Mouse (Mus musculus): Measurements from ENCODE around the gene Whrn. TPM values are rescaled to one million over a fixed set of nuclear protein-coding genes. Genes with fewer than 3 reads are reported as not detected.
A peak's percentile ranks its signal among the peaks of the same experiment; 100 is the strongest.

The Whrn gene
- polyA plus RNA-seq, 1 experiment from 2014 or later = 4.1 TPM

DNA sequence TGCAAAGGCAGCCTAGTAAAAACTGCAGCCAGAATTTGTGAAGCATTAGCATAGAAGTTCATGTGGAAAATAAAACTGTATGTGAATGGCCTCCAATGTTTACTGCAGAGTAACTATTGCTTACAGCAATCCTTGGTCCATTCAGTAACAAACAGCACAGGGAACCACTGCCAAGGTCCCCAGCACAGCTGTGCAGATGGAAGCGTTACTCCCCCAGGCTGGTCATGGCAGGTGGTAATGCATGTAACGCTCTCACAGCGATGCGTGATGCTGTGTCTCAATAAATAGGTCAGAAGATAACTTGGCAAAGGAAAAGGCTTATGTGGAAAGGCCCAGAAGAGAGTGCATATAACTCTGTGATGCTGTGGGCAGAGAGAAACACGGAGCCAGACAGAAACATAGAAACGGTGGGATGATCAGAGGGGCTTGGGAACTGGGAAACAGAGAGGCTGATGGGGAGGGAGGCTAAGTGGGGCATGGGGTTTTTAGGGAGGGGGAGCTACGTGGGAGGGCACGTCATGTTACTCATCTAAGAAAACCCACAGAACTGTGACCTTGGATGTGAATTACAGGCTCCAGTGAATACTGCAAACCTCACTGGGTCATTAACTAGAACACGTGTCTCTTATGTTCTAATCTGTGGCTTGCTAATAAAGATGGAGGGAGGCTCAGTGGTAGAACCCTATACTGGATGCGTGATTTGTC lies 51.3 kb downstream of the Whrn start:
- Histone ChIP-seq H3K4me2 (ENCODE audit: low read length) (no peak overlapping the region), H3K9ac (ENCODE audit: low read length) (no peak overlapping the region), H3K27me3 (replicated peaks; ENCODE audit: control insufficient read depth, insufficient read depth, low read length) (no peaks in the 10 kb centered on the region), H3K9me3 (replicated peaks; ENCODE audit: control insufficient read depth, low read length) (0 out of 2 replicates have a peak, but pooled peaks cover 3% of the 10 kb centered on the region), H3K4me3 (ENCODE audit: low read depth, low read length) (no peak overlapping the region), H3K36me3 (ENCODE audit: control insufficient read depth, insufficient read depth, low read length) (no peaks in the 10 kb centered on the region), H3K27ac (ENCODE audit: low read depth, low read length) (no peak overlapping the region), H3K4me1 (ENCODE audit: control insufficient read depth, insufficient read depth, low read length) (no peaks in the 10 kb centered on the region)
- WGBS = 78% methylated on average over 10 of the region's 10 CpGs
- DNase-seq (ENCODE audit: low spot score) (no peak), ATAC-seq (peak; percentile 61; the same call in 1 of the 2 replicates)

DNA sequence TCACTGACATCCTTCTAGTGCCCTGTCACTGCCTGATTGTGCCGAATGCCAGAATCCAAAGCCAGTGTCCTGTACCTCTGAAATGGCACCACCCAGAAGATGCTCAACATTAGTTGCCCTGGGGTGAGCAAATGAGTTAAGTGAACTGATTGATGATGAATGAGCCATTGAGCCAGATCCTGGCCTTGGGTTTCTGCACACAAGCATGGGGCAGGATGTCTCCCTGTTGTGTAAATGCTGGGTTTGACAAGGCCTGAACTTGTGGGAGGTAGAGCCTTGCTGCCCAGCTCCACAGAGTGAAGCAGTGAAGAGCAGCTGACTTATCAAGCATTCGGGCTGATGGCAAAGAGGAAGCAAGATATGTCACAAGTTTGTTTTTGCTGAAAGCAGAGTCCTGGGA lies 52.7 kb downstream of the Whrn start:
- no peak for ATAC-seq
- no peaks in the 10 kb centered on the region for H3K36me3 ChIP-seq (ENCODE audit: control insufficient read depth, insufficient read depth, low read length)
- no peak overlapping the region for H3K27ac ChIP-seq (ENCODE audit: low read depth, low read length)
- H3K27me3 ChIP-seq (replicated peaks; ENCODE audit: control insufficient read depth, insufficient read depth, low read length) = no peaks in the 10 kb centered on the region
- 98% methylated on average over 2 of the region's 2 CpGs for WGBS
- H3K4me1 ChIP-seq (ENCODE audit: control insufficient read depth, insufficient read depth, low read length) = no peaks in the 10 kb centered on the region
- H3K4me3 ChIP-seq (ENCODE audit: low read depth, low read length) = no peak overlapping the region
- DNase-seq (ENCODE audit: low spot score) = no peak
- no peak overlapping the region for H3K4me2 ChIP-seq (ENCODE audit: low read length)
- 0 out of 2 replicates have a peak, but pooled peaks cover 3% of the 10 kb centered on the region for H3K9me3 ChIP-seq (replicated peaks; ENCODE audit: control insufficient read depth, low read length)
- H3K9ac ChIP-seq (ENCODE audit: low read length) = no peak overlapping the region

DNA sequence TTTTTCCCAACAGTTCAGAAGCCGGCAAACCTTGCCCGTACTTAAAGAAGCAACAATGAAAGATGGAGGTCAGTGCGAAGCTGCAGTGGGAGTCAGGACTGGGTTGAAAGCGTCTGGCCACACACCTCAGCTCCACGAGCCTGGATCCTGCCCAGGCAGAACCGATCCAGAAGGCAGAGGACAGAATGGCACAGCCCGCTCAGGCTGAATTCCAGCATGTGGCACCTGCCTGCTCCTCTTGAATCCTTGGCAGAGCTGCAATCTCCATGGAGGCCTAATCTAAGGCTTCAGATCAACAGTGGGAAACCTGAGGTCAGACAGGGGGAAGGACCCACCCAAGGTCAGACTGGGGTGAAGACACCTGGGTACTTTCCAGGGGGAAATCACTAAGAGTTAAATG lies 54.2 kb downstream of the Whrn start:
- DNase-seq (ENCODE audit: low spot score) (no peak), ATAC-seq (no peak)
- Histone ChIP-seq H3K4me1 (ENCODE audit: control insufficient read depth, insufficient read depth, low read length) (0 out of 2 replicates have a peak, but pooled peaks cover 4% of the 10 kb centered on the region), H3K4me2 (ENCODE audit: low read length) (no peak overlapping the region), H3K4me3 (ENCODE audit: low read depth, low read length) (no peak overlapping the region), H3K27me3 (replicated peaks; ENCODE audit: control insufficient read depth, insufficient read depth, low read length) (no peaks in the 10 kb centered on the region), H3K9me3 (replicated peaks; ENCODE audit: control insufficient read depth, low read length) (0 out of 2 replicates have a peak, but pooled peaks cover 3% of the 10 kb centered on the region), H3K36me3 (ENCODE audit: control insufficient read depth, insufficient read depth, low read length) (no peaks in the 10 kb centered on the region), H3K27ac (ENCODE audit: low read depth, low read length) (no peak overlapping the region), H3K9ac (ENCODE audit: low read length) (no peak overlapping the region)
- WGBS = 89% methylated on average over 7 of the region's 7 CpGs

GRCm38 (mm10) chr4:63440262-63440661 lies 55.5 kb downstream of the Whrn start:
- H3K27ac ChIP-seq (ENCODE audit: low read depth, low read length) = no peak overlapping the region
- DNase-seq (ENCODE audit: low spot score) (no peak), ATAC-seq (no peak)
- 0 out of 2 replicates have a peak, but pooled peaks cover 4% of the 10 kb centered on the region for H3K4me1 ChIP-seq (ENCODE audit: control insufficient read depth, insufficient read depth, low read length)
- H3K9ac ChIP-seq (ENCODE audit: low read length) = no peak overlapping the region
- WGBS = 75% methylated on average over 7 of the region's 7 CpGs
- no peaks in the 10 kb centered on the region for H3K36me3 ChIP-seq (ENCODE audit: control insufficient read depth, insufficient read depth, low read length)
- no peak overlapping the region for H3K4me3 ChIP-seq (ENCODE audit: low read depth, low read length)
- no peaks in the 10 kb centered on the region for H3K9me3 ChIP-seq (replicated peaks; ENCODE audit: control insufficient read depth, low read length)
- no peak overlapping the region for H3K4me2 ChIP-seq (ENCODE audit: low read length)
- H3K27me3 ChIP-seq (replicated peaks; ENCODE audit: control insufficient read depth, insufficient read depth, low read length) = no peaks in the 10 kb centered on the region

- Histone ChIP-seq H3K27me3 (replicated peaks; ENCODE audit: control insufficient read depth, insufficient read depth, low read length) (no peaks in the 10 kb centered on the region), H3K4me2 (ENCODE audit: low read length) (no peak overlapping the region), H3K9me3 (replicated peaks; ENCODE audit: control insufficient read depth, low read length) (no peaks in the 10 kb centered on the region), H3K4me3 (ENCODE audit: low read depth, low read length) (no peak overlapping the region), H3K9ac (ENCODE audit: low read length) (no peak overlapping the region), H3K4me1 (ENCODE audit: control insufficient read depth, insufficient read depth, low read length) (0 out of 2 replicates have a peak, but pooled peaks cover 4% of the 10 kb centered on the region), H3K27ac (ENCODE audit: low read depth, low read length) (peak overlapping the region; percentile 23; the same call in 1 of the 2 replicates), H3K36me3 (ENCODE audit: control insufficient read depth, insufficient read depth, low read length) (no peaks in the 10 kb centered on the region)
- 92% methylated on average over 5 of the region's 5 CpGs for WGBS
- ATAC-seq (no peak), DNase-seq (ENCODE audit: low spot score) (no peak)
Observed at GRCm38 (mm10) chr4:63437968-63438367, 57.8 kb downstream of the Whrn start.

GRCm38 (mm10) chr4:63437119-63437815 lies 58.5 kb downstream of the Whrn start:
- ATAC-seq (peak; percentile 22; the same call in 1 of the 2 replicates), DNase-seq (ENCODE audit: low spot score) (peak; percentile 44)
- H3K4me3 ChIP-seq (ENCODE audit: low read depth, low read length) = no peak overlapping the region
- H3K27me3 ChIP-seq (replicated peaks; ENCODE audit: control insufficient read depth, insufficient read depth, low read length) = no peaks in the 10 kb centered on the region
- WGBS = 78% methylated on average over 16 of the region's 16 CpGs
- H3K9ac ChIP-seq (ENCODE audit: low read length) = no peak overlapping the region
- no peaks in the 10 kb centered on the region for H3K36me3 ChIP-seq (ENCODE audit: control insufficient read depth, insufficient read depth, low read length)
- peak overlapping the region; percentile 23; the same call in 1 of the 2 replicates for H3K27ac ChIP-seq (ENCODE audit: low read depth, low read length)
- no peak overlapping the region for H3K4me2 ChIP-seq (ENCODE audit: low read length)
- 0 out of 2 replicates have a peak, but pooled peaks cover 4% of the 10 kb centered on the region for H3K4me1 ChIP-seq (ENCODE audit: control insufficient read depth, insufficient read depth, low read length)
- no peaks in the 10 kb centered on the region for H3K9me3 ChIP-seq (replicated peaks; ENCODE audit: control insufficient read depth, low read length)

GRCm38 (mm10) chr4:63435402-63435801 lies 60.4 kb downstream of the Whrn start:
- Histone ChIP-seq H3K36me3 (ENCODE audit: control insufficient read depth, insufficient read depth, low read length) (no peaks in the 10 kb centered on the region), H3K4me2 (ENCODE audit: low read length) (no peak overlapping the region), H3K4me1 (ENCODE audit: control insufficient read depth, insufficient read depth, low read length) (0 out of 2 replicates have a peak, but pooled peaks cover 4% of the 10 kb centered on the region), H3K4me3 (ENCODE audit: low read depth, low read length) (no peak overlapping the region), H3K9me3 (replicated peaks; ENCODE audit: control insufficient read depth, low read length) (no peaks in the 10 kb centered on the region), H3K9ac (ENCODE audit: low read length) (no peak overlapping the region), H3K27me3 (replicated peaks; ENCODE audit: control insufficient read depth, insufficient read depth, low read length) (no peaks in the 10 kb centered on the region), H3K27ac (ENCODE audit: low read depth, low read length) (no peak overlapping the region)
- DNase-seq (ENCODE audit: low spot score) (no peak), ATAC-seq (no peak)
- 87% methylated on average over 9 of the region's 9 CpGs for WGBS

DNA sequence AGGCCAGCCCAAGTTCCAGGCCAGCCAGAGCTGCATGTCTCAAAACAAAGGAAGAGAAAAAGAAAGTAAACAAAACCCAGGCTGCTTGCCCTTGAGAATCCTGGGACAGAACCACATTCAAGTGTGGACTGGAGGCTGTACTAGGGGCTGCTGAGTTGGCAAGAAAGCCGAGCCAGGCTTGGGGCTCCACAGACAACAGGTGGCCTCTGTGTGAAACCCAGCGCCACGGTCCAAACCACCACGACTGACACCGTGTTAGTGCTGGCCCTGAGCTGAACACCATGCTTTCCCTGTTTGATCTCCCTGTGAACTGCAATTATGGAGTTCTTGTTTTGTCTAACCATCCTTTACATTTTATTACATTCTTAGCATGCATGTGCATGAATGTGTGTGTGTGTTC lies 64.7 kb downstream of the Whrn start:
- H3K36me3 ChIP-seq (ENCODE audit: control insufficient read depth, insufficient read depth, low read length) = no peaks in the 10 kb centered on the region
- H3K4me3 ChIP-seq (ENCODE audit: low read depth, low read length) = no peak overlapping the region
- no peaks in the 10 kb centered on the region for H3K27me3 ChIP-seq (replicated peaks; ENCODE audit: control insufficient read depth, insufficient read depth, low read length)
- no peak for ATAC-seq
- H3K9me3 ChIP-seq (replicated peaks; ENCODE audit: control insufficient read depth, low read length) = no peaks in the 10 kb centered on the region
- 87% methylated on average over 5 of the region's 5 CpGs for WGBS
- H3K4me1 ChIP-seq (ENCODE audit: control insufficient read depth, insufficient read depth, low read length) = no peaks in the 10 kb centered on the region
- no peak overlapping the region for H3K4me2 ChIP-seq (ENCODE audit: low read length)
- H3K27ac ChIP-seq (ENCODE audit: low read depth, low read length) = no peak overlapping the region
- DNase-seq (ENCODE audit: low spot score) = no peak
- H3K9ac ChIP-seq (ENCODE audit: low read length) = no peak overlapping the region

DNA sequence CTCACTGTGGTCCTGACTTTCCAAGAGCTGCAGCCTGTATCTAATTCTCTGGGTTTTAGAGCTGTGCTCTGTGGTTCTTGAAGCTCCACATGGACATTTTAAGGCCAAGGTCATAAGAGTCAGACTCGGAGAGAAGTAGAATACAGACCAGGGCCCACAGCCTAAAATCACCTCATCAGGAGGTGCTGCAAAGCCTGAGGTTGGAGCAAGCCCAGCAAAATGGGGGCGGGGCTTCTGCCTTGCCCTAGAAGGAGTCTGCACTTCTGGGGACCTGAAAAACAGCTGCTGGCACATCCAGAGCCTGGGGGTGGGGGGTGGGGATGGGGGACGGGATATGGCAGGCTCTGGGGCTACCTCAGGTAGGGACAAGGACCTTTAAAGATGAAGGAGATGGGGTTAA lies 65.4 kb downstream of the Whrn start:
- no peak for DNase-seq (ENCODE audit: low spot score)
- Histone ChIP-seq H3K27ac (ENCODE audit: low read depth, low read length) (no peak overlapping the region), H3K4me2 (ENCODE audit: low read length) (no peak overlapping the region), H3K9me3 (replicated peaks; ENCODE audit: control insufficient read depth, low read length) (no peaks in the 10 kb centered on the region), H3K36me3 (ENCODE audit: control insufficient read depth, insufficient read depth, low read length) (no peaks in the 10 kb centered on the region), H3K4me1 (ENCODE audit: control insufficient read depth, insufficient read depth, low read length) (no peaks in the 10 kb centered on the region), H3K9ac (ENCODE audit: low read length) (no peak overlapping the region), H3K4me3 (ENCODE audit: low read depth, low read length) (no peak overlapping the region), H3K27me3 (replicated peaks; ENCODE audit: control insufficient read depth, insufficient read depth, low read length) (no peaks in the 10 kb centered on the region)
- no peak for ATAC-seq
- 57% methylated on average over 3 of the region's 3 CpGs for WGBS
